Mouse (Mus musculus): ENCODE measurements at regions not wholly inside any gene's neighbourhood (a gene's known extent, or its start where the extent isn't known, plus 50 kb on each side); places are given as distances from the start of the nearest gene placed in this dataset.

DNA sequence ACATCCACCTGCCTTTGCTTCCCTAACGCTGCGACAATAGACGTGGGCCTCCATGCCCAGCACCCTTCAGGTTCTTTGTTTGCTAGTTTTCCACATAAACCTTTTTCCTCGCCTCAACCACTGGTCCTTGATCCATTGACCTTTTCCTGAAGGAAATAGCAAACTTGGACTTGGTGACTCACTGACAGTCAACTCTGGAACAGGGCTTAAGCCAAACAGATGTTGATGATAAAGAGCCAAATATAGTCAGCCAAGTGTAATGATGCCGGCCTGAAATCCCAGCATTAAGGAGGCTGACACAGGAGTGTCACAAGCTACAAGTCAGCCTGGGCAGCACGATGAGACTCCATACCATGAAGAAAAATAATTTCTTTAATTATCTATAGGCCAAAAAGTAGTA lies 62.9 kb upstream of the Thoc2 start:
- no peak overlapping the region for H3K4me3 ChIP-seq (ENCODE audit: control insufficient read depth in 1 of 2, insufficient read depth in 1 of 2, low read depth in 2 of 2, low read length in 2 of 2)
- H3K27me3 ChIP-seq (ENCODE audit: control insufficient read depth in 1 of 2, insufficient read depth in 2 of 2, low read length in 2 of 2), result no peaks in the 10 kb centered on the region
- no peaks in the 10 kb centered on the region for H3K36me3 ChIP-seq (ENCODE audit: control insufficient read depth in 1 of 2, insufficient read depth in 2 of 2, low read length in 2 of 2)
- H3K27ac ChIP-seq (ENCODE audit: control insufficient read depth, low read depth, low read length), result no peak overlapping the region
- no peaks in the 10 kb centered on the region for H3K79me2 ChIP-seq (ENCODE audit: control insufficient read depth, insufficient read depth, low read length, poor library complexity)
- 0 out of 4 replicates have a peak, but pooled peaks cover 0 to 4% of the 10 kb centered on the region in 2 experiments for H3K4me1 ChIP-seq (ENCODE audit: control insufficient read depth in 1 of 2, insufficient read depth in 2 of 2, low read length in 2 of 2)
- no peaks in the 10 kb centered on the region for H3K9me3 ChIP-seq (replicated peaks; ENCODE audit: insufficient read depth, low read length)
- no peak overlapping the region for H3K9ac ChIP-seq (ENCODE audit: control insufficient read depth, low read depth, low read length, poor library complexity, severe bottlenecking)
- no peak for DNase-seq (ENCODE audit: low read depth, low spot score)
- TF ChIP-seq ZNF384 (IDR thresholded peaks at IDR 0.05; ENCODE audit: low read depth, low read length) (no peak), ZKSCAN1 (IDR thresholded peaks at IDR 0.05; ENCODE audit: low read depth, low read length) (no peak), HCFC1 (IDR thresholded peaks at IDR 0.05; ENCODE audit: low read depth, low read length) (no peak)

- Histone ChIP-seq H3K4me3 (ENCODE audit: control insufficient read depth in 1 of 2, insufficient read depth in 1 of 2, low read depth in 2 of 2, low read length in 2 of 2) (no peak overlapping the region), H3K9me3 (replicated peaks; ENCODE audit: insufficient read depth, low read length) (no peaks in the 10 kb centered on the region), H3K4me1 (ENCODE audit: control insufficient read depth in 1 of 2, insufficient read depth in 2 of 2, low read length in 2 of 2) (no peaks in the 10 kb centered on the region), H3K36me3 (ENCODE audit: control insufficient read depth in 1 of 2, insufficient read depth in 2 of 2, low read length in 2 of 2) (no peaks in the 10 kb centered on the region), H3K27me3 (ENCODE audit: control insufficient read depth in 1 of 2, insufficient read depth in 2 of 2, low read length in 2 of 2) (no peaks in the 10 kb centered on the region; a peak in 1 of 4 replicates), H3K79me2 (ENCODE audit: control insufficient read depth, insufficient read depth, low read length, poor library complexity) (no peaks in the 10 kb centered on the region), H3K27ac (ENCODE audit: control insufficient read depth, low read depth, low read length) (no peak overlapping the region), H3K9ac (ENCODE audit: control insufficient read depth, low read depth, low read length, poor library complexity, severe bottlenecking) (no peak overlapping the region)
- TF ChIP-seq ZNF384 (IDR thresholded peaks at IDR 0.05; ENCODE audit: low read depth, low read length) (no peak), EP300 (IDR thresholded peaks at IDR 0.05; ENCODE audit: low read depth in 1 of 2, low read length in 2 of 2) (no peak), POLR2AphosphoS5 (IDR thresholded peaks at IDR 0.05; ENCODE audit: borderline replicate concordance, low read depth, low read length) (no peak), SIN3A (IDR thresholded peaks at IDR 0.05; ENCODE audit: low read length) (no peak), UBTF (IDR thresholded peaks at IDR 0.05; ENCODE audit: borderline replicate concordance, insufficient read depth, low read depth, low read length) (no peak), ZMIZ1 (IDR thresholded peaks at IDR 0.05; ENCODE audit: low read depth, low read length) (no peak), CHD2 (IDR thresholded peaks at IDR 0.05; ENCODE audit: low read length) (no peak), CHD1 (IDR thresholded peaks at IDR 0.05; ENCODE audit: low read depth, low read length) (no peak), MYB (IDR thresholded peaks at IDR 0.05; ENCODE audit: low read depth, low read length) (no peak), POLR2AphosphoS2 (IDR thresholded peaks at IDR 0.05; ENCODE audit: low read length) (no peak), USF2 (IDR thresholded peaks at IDR 0.05; ENCODE audit: borderline replicate concordance in 1 of 2, insufficient read depth in 1 of 2, low read depth in 1 of 2, low read length in 2 of 2) (no peak), NRF1 (IDR thresholded peaks at IDR 0.05; ENCODE audit: insufficient read depth, low read depth, low read length, poor library complexity, severe bottlenecking) (no peak)
- no peak for DNase-seq (ENCODE audit: low read depth, low spot score)
Measured at GRCm38 (mm10) chrX:41995750-41996149, 63.7 kb upstream of the Xiap start.

All from MEL (cell line).